Mouse (Mus musculus): Measurements from ENCODE around the gene Lypd6b.

The Lypd6b gene

GRCm38 (mm10) chr2:49757616-49758015, 29.9 kb upstream of the Lypd6b start:
- in situ Hi-C loops (cut with MboI; ENCODE audit: unreplicated experiment in 2 of 2): loop anchor here in 1 of 2 experiments (25.0 kb wide), 1 partner anchor 1680 kb away; no protein-coding TSS in a partner anchor

DNA sequence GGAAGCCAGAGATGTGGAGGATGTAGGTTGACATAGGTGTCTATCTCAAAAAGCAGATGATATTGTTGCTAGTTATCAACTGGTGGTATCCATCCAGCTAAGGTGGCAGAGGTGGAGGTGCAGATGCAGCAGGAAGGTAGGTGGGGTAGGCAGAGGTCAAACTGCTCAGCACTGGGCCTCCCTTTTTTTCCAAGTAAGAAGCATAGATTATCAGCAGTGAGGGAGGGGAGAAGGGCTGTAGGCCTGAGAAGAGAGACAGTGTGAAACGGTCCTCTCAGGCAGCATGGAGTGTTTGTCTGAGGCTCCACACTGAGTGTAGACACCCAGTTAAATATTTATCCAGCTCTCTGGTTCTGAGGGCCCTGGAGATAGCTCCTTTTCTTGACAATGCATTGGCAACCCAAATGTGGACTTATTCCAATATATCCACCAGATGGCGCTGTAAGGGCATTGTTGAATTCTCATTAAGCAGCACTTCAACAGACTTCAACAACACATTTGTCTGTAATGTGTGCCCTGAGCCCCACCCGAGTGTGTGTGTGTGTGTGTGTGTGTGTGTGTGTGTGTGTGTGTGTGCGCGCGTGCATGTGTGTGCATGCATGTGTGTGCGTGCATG, 23.0 kb upstream of the Lypd6b start:
- in situ Hi-C loops (cut with MboI; ENCODE audit: unreplicated experiment in 2 of 2): loop anchor here in 1 of 2 experiments (5.0 to 25.0 kb wide), 2 partner anchors 508 to 1673 kb away; no protein-coding TSS in a partner anchor

- in situ Hi-C loops (cut with MboI; ENCODE audit: unreplicated experiment in 2 of 2): loop anchor here (5.0 to 25.0 kb wide), 2 partner anchors 503 to 1668 kb away; no protein-coding TSS in a partner anchor
Measured at GRCm38 (mm10) chr2:49768916-49769315, 18.6 kb upstream of the Lypd6b start.

GRCm38 (mm10) chr2:49770440-49770839, 17.0 kb upstream of the Lypd6b start:
- in situ Hi-C loops (cut with MboI; ENCODE audit: unreplicated experiment in 2 of 2): loop anchor here in 1 of 2 experiments (25.0 kb wide), 1 partner anchor 1667 kb away; no protein-coding TSS in a partner anchor

GRCm38 (mm10) chr2:49771172-49771571, 16.3 kb upstream of the Lypd6b start:
- in situ Hi-C loops (cut with MboI; ENCODE audit: unreplicated experiment in 2 of 2): loop anchor here in 1 of 2 experiments (25.0 kb wide), 1 partner anchor 1666 kb away; no protein-coding TSS in a partner anchor

GRCm38 (mm10) chr2:49773194-49773931, 14.1 kb upstream of the Lypd6b start:
- in situ Hi-C loops (cut with MboI; ENCODE audit: unreplicated experiment in 2 of 2): loop anchor here in 1 of 2 experiments (25.0 kb wide), 1 partner anchor 1664 kb away; no protein-coding TSS in a partner anchor

DNA sequence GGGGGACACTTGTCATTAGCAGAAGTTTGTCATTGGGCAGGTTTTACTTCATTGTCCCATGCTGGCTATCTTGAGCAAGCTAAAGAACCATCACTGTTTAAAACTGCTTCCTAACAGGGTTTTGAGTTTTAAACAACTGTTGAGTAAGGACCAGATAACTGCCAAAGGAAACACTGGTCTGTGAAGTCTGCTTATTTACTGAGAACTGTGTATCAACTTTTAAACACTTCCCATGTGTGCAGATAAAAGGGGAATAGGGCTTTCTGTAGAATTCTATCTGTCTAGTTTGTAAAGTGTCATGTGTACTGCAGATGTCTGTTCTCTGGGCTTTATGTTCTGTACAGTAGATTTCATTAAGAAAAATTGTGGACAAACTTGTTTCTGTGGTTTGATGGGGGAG, 13.3 kb upstream of the Lypd6b start:
- in situ Hi-C loops (cut with MboI; ENCODE audit: unreplicated experiment in 2 of 2): loop anchor here in 1 of 2 experiments (25.0 kb wide), 1 partner anchor 1663 kb away; no protein-coding TSS in a partner anchor

- in situ Hi-C loops (cut with MboI; ENCODE audit: unreplicated experiment in 2 of 2): no loop called here
Measured at GRCm38 (mm10) chr2:49775187-49775586, 12.3 kb upstream of the Lypd6b start.

DNA sequence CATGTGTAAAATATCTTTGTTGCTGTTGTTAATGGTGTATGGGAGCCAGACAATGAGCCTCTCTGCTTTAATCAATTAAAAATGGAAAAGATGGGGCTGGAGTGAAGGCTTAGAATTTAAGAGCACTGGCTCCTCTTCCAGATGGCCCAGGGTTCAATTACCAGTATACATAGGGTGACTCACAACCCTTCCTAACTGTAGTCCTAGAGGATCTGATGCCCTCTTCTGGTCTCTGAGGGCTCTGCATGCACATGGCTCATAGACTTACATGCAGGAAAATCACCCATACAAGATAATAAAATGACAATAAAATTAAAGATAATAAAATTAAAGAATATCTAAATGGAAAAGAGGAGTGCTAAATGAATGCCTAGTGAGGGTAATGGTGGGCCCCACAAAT, 11.8 kb upstream of the Lypd6b start:
- in situ Hi-C loops (cut with MboI; ENCODE audit: unreplicated experiment in 2 of 2): no loop called here

DNA sequence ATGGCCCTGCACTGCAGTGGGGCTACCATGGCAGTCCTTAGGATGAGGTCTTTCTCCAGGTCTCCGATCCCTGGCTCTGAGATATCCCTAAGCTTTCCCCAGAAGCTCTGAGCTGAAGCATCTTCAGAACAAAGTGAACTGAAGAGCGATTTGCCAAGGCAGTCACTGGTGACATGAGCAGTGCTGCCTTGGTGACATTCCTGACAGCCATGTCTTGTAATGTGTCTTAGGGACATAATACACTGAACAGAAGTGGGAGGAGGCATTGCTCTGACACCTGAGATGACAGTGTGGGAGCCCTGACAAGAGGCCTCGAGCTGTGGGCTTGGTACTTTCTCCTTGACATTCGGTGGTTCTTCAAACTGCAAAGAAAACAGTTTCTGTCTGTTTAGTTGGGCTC, 11.1 kb upstream of the Lypd6b start:
- in situ Hi-C loops (cut with MboI; ENCODE audit: unreplicated experiment in 2 of 2): no loop called here

DNA sequence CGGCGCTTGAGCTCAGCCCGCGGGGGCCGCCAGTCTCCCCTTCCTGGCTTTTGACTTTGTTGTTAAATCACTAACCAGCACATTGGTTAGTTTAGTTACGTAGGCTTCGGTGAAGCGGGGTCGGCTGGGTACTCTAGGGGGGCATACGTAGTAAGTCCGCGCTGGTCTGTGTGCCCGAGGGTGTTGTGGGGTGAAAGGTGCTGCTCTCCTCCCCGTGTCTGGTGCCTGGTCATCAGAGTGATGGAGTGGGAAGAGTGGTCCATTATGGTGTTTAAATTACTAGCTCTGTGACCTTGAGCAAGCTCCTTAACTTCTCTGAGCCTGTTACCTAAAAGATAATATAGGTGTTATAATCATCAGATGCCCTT, 547 bp downstream of the Lypd6b start:
- in situ Hi-C loops (cut with MboI; ENCODE audit: unreplicated experiment in 2 of 2): no loop called here

- in situ Hi-C loops (cut with MboI; ENCODE audit: unreplicated experiment in 2 of 2): no loop called here
Measured at GRCm38 (mm10) chr2:49788643-49789042, 1.2 kb downstream of the Lypd6b start.

DNA sequence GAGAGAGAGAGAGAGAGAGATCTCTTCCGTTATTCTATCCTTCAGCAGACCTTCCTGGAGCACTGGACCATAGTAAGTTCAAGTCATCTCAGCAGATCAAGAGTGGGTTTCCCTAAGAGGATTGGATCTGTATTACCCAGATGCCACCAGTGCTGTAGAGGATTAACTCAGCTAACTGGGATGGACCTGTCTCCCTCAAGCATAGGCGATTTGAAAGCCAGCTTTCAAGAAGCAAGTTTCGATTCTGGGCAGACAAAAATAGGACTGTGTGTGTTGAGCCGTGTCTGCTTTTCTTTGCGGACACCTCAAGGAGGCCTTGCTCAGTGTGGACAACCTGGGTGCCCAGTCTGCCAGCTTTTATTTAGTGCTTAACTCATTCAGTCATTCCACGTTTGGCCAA, 1.6 kb downstream of the Lypd6b start:
- in situ Hi-C loops (cut with MboI; ENCODE audit: unreplicated experiment in 2 of 2): no loop called here

- in situ Hi-C loops (cut with MboI; ENCODE audit: unreplicated experiment in 2 of 2): no loop called here
Measured at GRCm38 (mm10) chr2:49789504-49789903, 2.0 kb downstream of the Lypd6b start.

DNA sequence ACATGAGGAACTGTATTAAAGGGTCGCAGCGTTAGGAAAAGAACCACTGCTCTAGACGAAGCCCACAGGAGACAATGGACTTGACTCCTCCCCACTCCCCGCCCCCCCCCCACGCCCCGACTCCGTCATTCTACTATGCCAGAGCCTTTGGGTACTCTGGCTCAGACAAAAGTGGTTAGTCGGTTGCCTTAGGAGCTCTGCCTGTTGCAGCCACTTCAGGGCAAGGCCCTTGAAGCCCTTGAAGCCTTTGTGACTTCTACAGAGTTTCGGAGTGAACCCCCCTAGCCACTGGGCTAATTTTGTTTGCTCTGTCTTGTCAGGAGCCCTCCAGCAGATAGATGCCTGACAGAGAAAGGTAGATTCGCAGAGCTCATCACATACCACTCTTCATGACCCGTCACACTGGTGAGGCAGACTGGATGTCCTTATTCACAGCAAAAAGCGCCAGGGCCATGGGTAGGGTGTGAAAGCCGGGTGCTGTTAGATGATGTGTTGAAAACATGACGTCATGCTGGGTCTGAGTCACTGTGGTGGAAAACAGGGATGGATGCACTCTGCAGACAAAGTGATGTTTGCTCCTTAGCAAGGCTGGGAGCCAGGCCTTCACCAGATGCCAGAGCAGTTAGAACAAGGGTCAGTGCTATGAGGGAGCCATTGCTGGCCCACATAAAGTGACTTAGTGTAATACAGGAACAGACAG, 10.1 kb downstream of the Lypd6b start:
- in situ Hi-C loops (cut with MboI; ENCODE audit: unreplicated experiment in 2 of 2): no loop called here

- in situ Hi-C loops (cut with MboI; ENCODE audit: unreplicated experiment in 2 of 2): no loop called here
Measured at GRCm38 (mm10) chr2:49804448-49804847, 17.0 kb downstream of the Lypd6b start.

DNA sequence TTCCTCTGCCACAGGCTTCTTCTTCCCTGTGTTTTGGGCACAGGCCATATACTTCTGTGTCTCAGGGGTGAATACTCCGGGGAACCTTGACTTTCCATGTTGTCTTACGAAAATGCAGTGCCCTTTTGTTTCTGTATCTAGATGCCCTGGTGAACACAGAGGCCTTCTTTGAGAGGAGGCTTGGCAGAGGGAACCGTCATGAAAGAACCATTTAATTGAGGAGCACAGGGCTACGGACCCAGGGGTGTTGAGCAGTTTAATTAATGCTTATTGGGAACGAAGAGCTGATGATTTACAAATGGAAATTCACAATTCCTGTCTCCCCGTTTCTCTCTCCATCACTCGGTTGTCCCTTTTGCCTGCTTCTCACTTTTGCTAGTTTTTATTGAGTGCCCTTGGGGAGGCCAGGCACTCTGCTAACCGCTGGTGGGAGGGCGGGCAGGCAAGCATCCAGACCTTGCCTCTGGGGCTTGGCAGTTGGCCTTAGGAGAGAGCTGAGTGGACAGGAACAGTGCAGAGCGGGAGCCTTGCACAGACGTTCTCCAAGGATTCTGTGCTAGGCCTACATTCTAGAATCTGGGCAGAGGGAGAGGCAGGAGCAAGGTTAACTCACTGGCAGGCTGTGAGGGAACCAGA, 18.4 kb downstream of the Lypd6b start:
- in situ Hi-C loops (cut with MboI; ENCODE audit: unreplicated experiment in 2 of 2): no loop called here

DNA sequence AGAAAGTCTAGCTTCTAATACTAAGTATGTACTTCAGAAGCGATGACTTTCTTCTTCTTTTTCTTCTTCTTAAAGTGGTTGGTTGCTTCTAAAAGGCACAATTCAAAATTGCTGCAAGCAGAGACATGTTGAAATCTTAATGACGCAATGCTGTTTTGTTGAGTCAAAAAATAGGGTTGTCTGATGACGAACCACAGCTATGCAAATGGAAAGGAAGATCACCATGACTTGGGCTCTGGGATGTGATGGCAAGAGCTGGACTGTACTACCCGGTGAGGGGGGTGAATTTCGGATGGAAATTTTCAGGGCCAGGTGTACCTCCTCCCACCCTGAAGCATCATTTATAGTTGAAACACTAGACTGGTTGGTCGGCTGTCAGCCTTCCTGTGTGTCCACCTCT, 22.0 kb downstream of the Lypd6b start:
- in situ Hi-C loops (cut with MboI; ENCODE audit: unreplicated experiment in 2 of 2): no loop called here

- in situ Hi-C loops (cut with MboI; ENCODE audit: unreplicated experiment in 2 of 2): no loop called here
Measured at GRCm38 (mm10) chr2:49811420-49811819, 23.9 kb downstream of the Lypd6b start.

DNA sequence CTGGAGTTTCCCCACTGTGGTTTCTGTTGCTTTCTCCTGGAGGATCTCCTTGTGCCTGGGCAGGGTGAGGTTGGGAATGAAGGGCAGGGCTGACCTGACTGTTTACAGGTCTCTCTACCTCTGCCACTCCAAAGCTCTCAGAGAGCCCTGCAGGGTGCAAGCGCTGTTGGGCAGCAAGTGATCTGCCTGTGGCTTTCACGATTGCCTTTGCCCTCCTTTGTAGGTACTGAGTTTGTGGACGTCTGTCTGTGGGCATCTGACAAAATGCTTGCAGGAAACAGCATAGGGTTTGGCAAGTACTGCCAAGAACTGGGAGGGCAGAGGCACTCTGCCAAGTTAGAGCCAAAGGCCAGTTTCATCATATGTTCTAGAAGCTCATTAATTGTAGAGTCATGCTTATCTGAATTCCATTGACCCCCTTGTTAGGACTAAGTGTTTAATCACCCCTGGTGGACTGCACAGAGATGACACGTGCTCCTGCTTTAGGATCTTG, 24.4 kb downstream of the Lypd6b start:
- in situ Hi-C loops (cut with MboI; ENCODE audit: unreplicated experiment in 2 of 2): no loop called here

GRCm38 (mm10) chr2:49813151-49813550, 25.7 kb downstream of the Lypd6b start:
- in situ Hi-C loops (cut with MboI; ENCODE audit: unreplicated experiment in 2 of 2): no loop called here

Data from v-Abl transformed pro-B cells (cell line).